Mouse (Mus musculus): ENCODE measurements at regions not wholly inside any gene's neighbourhood (a gene's known extent, or its start where the extent isn't known, plus 50 kb on each side); places are given as distances from the start of the nearest gene placed in this dataset.

GRCm38 (mm10) chr3:52817416-52817815 lies 199.6 kb downstream of the Cog6 start:
- in situ Hi-C loops (cut with MboI, MseI): no loop called here

- in situ Hi-C loops (cut with MboI, MseI): no loop called here
Measured at GRCm38 (mm10) chr3:52815497-52815896, 201.5 kb downstream of the Cog6 start.

- in situ Hi-C loops (cut with MboI, MseI): no loop called here
Measured at GRCm38 (mm10) chr3:52802324-52802723, 214.7 kb downstream of the Cog6 start.

GRCm38 (mm10) chr3:52801446-52801845 lies 215.6 kb downstream of the Cog6 start:
- in situ Hi-C loops (cut with MboI, MseI): no loop called here

- in situ Hi-C loops (cut with MboI, MseI): no loop called here
Measured at GRCm38 (mm10) chr3:52800673-52801072, 216.4 kb downstream of the Cog6 start.

GRCm38 (mm10) chr3:52797801-52798200 lies 219.2 kb downstream of the Cog6 start:
- in situ Hi-C loops (cut with MboI, MseI): loop anchor here (10.0 kb wide), 1 partner anchor 533 kb away; the partner anchor contains the start of gene Foxo1

- in situ Hi-C loops (cut with MboI, MseI): loop anchor here (10.0 kb wide), 1 partner anchor 532 kb away; the partner anchor contains the start of gene Foxo1
Measured at GRCm38 (mm10) chr3:52797164-52797563, 219.9 kb downstream of the Cog6 start.

- in situ Hi-C loops (cut with MboI, MseI): loop anchor here (10.0 kb wide), 1 partner anchor 529 kb away; the partner anchor contains the start of gene Foxo1
Measured at GRCm38 (mm10) chr3:52794218-52794617, 222.8 kb downstream of the Cog6 start.

GRCm38 (mm10) chr3:52792801-52793200 lies 224.2 kb downstream of the Cog6 start:
- in situ Hi-C loops (cut with MboI, MseI): loop anchor here (10.0 kb wide), 1 partner anchor 528 kb away; the partner anchor contains the start of gene Foxo1

- in situ Hi-C loops (cut with MboI, MseI): loop anchor here (10.0 kb wide), 1 partner anchor 527 kb away; the partner anchor contains the start of gene Foxo1
Measured at GRCm38 (mm10) chr3:52792121-52792520, 224.9 kb downstream of the Cog6 start.

GRCm38 (mm10) chr3:52790942-52791341 lies 226.1 kb downstream of the Cog6 start:
- in situ Hi-C loops (cut with MboI, MseI): loop anchor here (10.0 kb wide), 1 partner anchor 526 kb away; the partner anchor contains the start of gene Foxo1

GRCm38 (mm10) chr3:52787964-52788760 lies 228.9 kb downstream of the Cog6 start:
- in situ Hi-C loops (cut with MboI, MseI): no loop called here

- in situ Hi-C loops (cut with MboI, MseI): no loop called here
Measured at GRCm38 (mm10) chr3:52785595-52785994, 231.4 kb downstream of the Cog6 start.

GRCm38 (mm10) chr3:52784476-52784875 lies 232.6 kb downstream of the Cog6 start:
- in situ Hi-C loops (cut with MboI, MseI): no loop called here

- in situ Hi-C loops (cut with MboI, MseI): no loop called here
Measured at GRCm38 (mm10) chr3:52782576-52782975, 234.5 kb downstream of the Cog6 start.

GRCm38 (mm10) chr3:52781521-52781920 lies 235.5 kb downstream of the Cog6 start:
- in situ Hi-C loops (cut with MboI, MseI): no loop called here

GRCm38 (mm10) chr3:52780356-52780755 lies 236.7 kb downstream of the Cog6 start:
- in situ Hi-C loops (cut with MboI, MseI): no loop called here

- in situ Hi-C loops (cut with MboI, MseI): no loop called here
Measured at GRCm38 (mm10) chr3:52775875-52776274, 241.2 kb downstream of the Cog6 start.

GRCm38 (mm10) chr3:52775156-52775555 lies 241.9 kb downstream of the Cog6 start:
- in situ Hi-C loops (cut with MboI, MseI): no loop called here

GRCm38 (mm10) chr3:52774734-52775133 lies 242.3 kb downstream of the Cog6 start:
- in situ Hi-C loops (cut with MboI, MseI): no loop called here

GRCm38 (mm10) chr3:52767276-52767675 lies 249.8 kb downstream of the Cog6 start:
- in situ Hi-C loops (cut with MboI, MseI): no loop called here

- in situ Hi-C loops (cut with MboI, MseI): no loop called here
Measured at GRCm38 (mm10) chr3:52766841-52767240, 250.2 kb downstream of the Cog6 start.

- in situ Hi-C loops (cut with MboI, MseI): no loop called here
Measured at GRCm38 (mm10) chr3:52764166-52764565, 252.9 kb downstream of the Cog6 start.
